Mouse (Mus musculus): ENCODE measurements at regions not wholly inside any gene's neighbourhood (a gene's known extent, or its start where the extent isn't known, plus 50 kb on each side); places are given as distances from the start of the nearest gene placed in this dataset.

DNA sequence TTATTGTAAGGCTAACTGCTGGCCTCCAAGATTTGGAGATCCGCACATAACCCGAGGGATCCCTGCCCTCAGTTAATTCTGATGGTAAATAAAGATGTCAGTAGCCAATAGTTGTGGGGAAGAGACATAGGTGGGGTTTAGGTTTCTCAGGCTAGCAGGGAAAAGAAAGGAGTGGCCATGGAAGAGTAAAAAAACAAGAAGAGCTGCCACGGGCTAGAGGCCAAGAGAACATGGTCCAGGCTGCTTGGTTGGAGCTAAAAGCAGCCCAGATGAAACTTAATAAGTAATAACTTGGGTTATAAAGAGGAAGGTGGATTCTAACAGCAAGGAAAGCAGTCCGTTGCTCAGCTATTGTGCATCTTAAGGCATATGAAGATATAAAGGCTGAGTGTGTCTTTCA lies 155.6 kb downstream of the Arrdc3 start:
- Histone ChIP-seq H3K9me3 (replicated peaks; ENCODE audit: low read length) (no peaks in the 10 kb centered on the region), H3K79me2 (replicated peaks; ENCODE audit: control insufficient read depth, extremely low read depth, insufficient read depth, poor library complexity, severe bottlenecking) (no peaks in the 10 kb centered on the region; the same call in 1 of the 2 replicates), H3K27me3 (replicated peaks) (no peaks in the 10 kb centered on the region), H3K4me1 (ENCODE audit: control insufficient read depth in 1 of 2, insufficient read depth in 2 of 2) (peaks cover 0 to 8% of the 10 kb centered on the region in 2 experiments; a peak in 1 of 4 replicates), H3K4me3 (replicated peaks in 1 of 3; ENCODE audit: low read depth in 2 of 3, low read length in 2 of 3, poor library complexity in 1 of 3) (no peak overlapping the region), H3K9ac (ENCODE audit: insufficient read depth, low read depth) (no peak overlapping the region), H3K4me2 (ENCODE audit: insufficient read depth, low read depth, poor library complexity, severe bottlenecking) (no peak overlapping the region), H3K36me3 (replicated peaks in 1 of 2; ENCODE audit: control insufficient read depth in 1 of 2, insufficient read depth in 1 of 2, low read length in 1 of 2) (no peaks in the 10 kb centered on the region), H3K27ac (ENCODE audit: insufficient read depth, low read depth) (no peak overlapping the region)
- DNase-seq (ENCODE audit: extremely low read depth), result no peak
- in situ Hi-C loops (cut with MboI; ENCODE audit: low pct_ligation_motif_present, low pct_unique_long_range_greater_than_20kb, low sequenced_read_pairs), result no loop called here
- TF ChIP-seq ZNF384 (IDR thresholded peaks at IDR 0.05; ENCODE audit: low read depth, low read length), result no peak
- no peak for TF ChIP-seq MAFK (IDR thresholded peaks at IDR 0.05; ENCODE audit: insufficient replicate concordance, low read length)
- no peak for TF ChIP-seq CHD2 (IDR thresholded peaks at IDR 0.05; ENCODE audit: low read length)
- no peak for TF ChIP-seq JUN (IDR thresholded peaks at IDR 0.05; ENCODE audit: insufficient read depth, low read depth, low read length)
- no peak for TF ChIP-seq NELFE (IDR thresholded peaks at IDR 0.05; ENCODE audit: low read depth, low read length)
- no peak for TF ChIP-seq GABPA (IDR thresholded peaks at IDR 0.05; ENCODE audit: insufficient replicate concordance, low read depth, low read length)
- no peak for TF ChIP-seq SMC3 (IDR thresholded peaks at IDR 0.05; ENCODE audit: low read depth, low read length)
- TF ChIP-seq E2F4 (IDR thresholded peaks at IDR 0.05; ENCODE audit: insufficient replicate concordance, low read depth, low read length), result no peak
- no peak for TF ChIP-seq JUND (conservative IDR thresholded peaks at IDR 0.05; ENCODE audit: low read depth, low read length)
- dilution Hi-C loops (cut with MboI; ENCODE audit: extremely low pct_ligation_motif_present, extremely low pct_unique_long_range_greater_than_20kb, low sequenced_read_pairs), result no loop called here

DNA sequence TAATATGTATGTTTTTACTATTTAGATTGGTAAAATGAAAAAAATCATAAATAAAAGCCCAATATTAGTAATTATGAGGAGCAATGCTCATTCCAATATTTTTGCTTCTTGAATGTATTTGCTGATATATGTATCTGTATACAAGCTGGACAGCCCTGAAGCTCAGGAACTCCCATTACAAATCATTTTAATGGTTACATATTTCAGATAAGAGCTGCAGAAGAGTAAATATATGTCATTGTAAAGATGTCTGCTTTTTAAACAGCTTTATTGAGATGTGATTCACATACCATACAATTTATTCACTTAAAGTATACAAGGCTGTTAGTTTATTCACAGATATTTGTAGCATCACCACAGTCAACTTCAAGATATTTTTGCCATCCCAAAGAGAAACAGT lies 157.3 kb downstream of the Arrdc3 start:
- Histone ChIP-seq H3K9me3 (replicated peaks; ENCODE audit: low read length) (no peaks in the 10 kb centered on the region), H3K27me3 (replicated peaks) (no peaks in the 10 kb centered on the region), H3K4me1 (ENCODE audit: control insufficient read depth in 1 of 2, insufficient read depth in 2 of 2) (peaks cover 0 to 8% of the 10 kb centered on the region in 2 experiments; a peak in 1 of 4 replicates), H3K4me2 (ENCODE audit: insufficient read depth, low read depth, poor library complexity, severe bottlenecking) (no peak overlapping the region), H3K27ac (ENCODE audit: insufficient read depth, low read depth) (no peak overlapping the region), H3K79me2 (replicated peaks; ENCODE audit: control insufficient read depth, extremely low read depth, insufficient read depth, poor library complexity, severe bottlenecking) (no peaks in the 10 kb centered on the region), H3K36me3 (replicated peaks in 1 of 2; ENCODE audit: control insufficient read depth in 1 of 2, insufficient read depth in 1 of 2, low read length in 1 of 2) (no peaks in the 10 kb centered on the region), H3K4me3 (replicated peaks in 1 of 3; ENCODE audit: low read depth in 2 of 3, low read length in 2 of 3, poor library complexity in 1 of 3) (no peak overlapping the region), H3K9ac (ENCODE audit: insufficient read depth, low read depth) (no peak overlapping the region)
- dilution Hi-C loops (cut with MboI; ENCODE audit: extremely low pct_ligation_motif_present, extremely low pct_unique_long_range_greater_than_20kb, low sequenced_read_pairs) (no loop called here), in situ Hi-C loops (cut with MboI; ENCODE audit: low pct_ligation_motif_present, low pct_unique_long_range_greater_than_20kb, low sequenced_read_pairs) (no loop called here)
- DNase-seq (ENCODE audit: extremely low read depth), result no peak
- TF ChIP-seq JUND (conservative IDR thresholded peaks at IDR 0.05; ENCODE audit: low read depth, low read length) (no peak), JUN (IDR thresholded peaks at IDR 0.05; ENCODE audit: insufficient read depth, low read depth, low read length) (no peak), NRF1 (IDR thresholded peaks at IDR 0.05; ENCODE audit: low read depth, low read length) (no peak), USF2 (conservative IDR thresholded peaks at IDR 0.05; ENCODE audit: low read depth, low read length) (no peak), SIN3A (IDR thresholded peaks at IDR 0.05; ENCODE audit: low read length) (no peak), ZNF384 (IDR thresholded peaks at IDR 0.05; ENCODE audit: low read depth, low read length) (no peak), MAX (IDR thresholded peaks at IDR 0.05; ENCODE audit: low read length) (no peak), MAZ (IDR thresholded peaks at IDR 0.05; ENCODE audit: low read depth, low read length) (no peak), IRF4 (IDR thresholded peaks at IDR 0.05; ENCODE audit: low read depth, low read length) (no peak), CTCF (conservative IDR thresholded peaks at IDR 0.05 in 1 of 2, IDR thresholded peaks at IDR 0.05 in 1 of 2; ENCODE audit: low read depth in 2 of 2, low read length in 2 of 2) (no peak), KAT2A (IDR thresholded peaks at IDR 0.05; ENCODE audit: insufficient replicate concordance, low read length) (no peak), E2F4 (IDR thresholded peaks at IDR 0.05; ENCODE audit: insufficient replicate concordance, low read depth, low read length) (no peak), BHLHE40 (IDR thresholded peaks at IDR 0.05; ENCODE audit: low read depth, low read length) (no peak), MEF2A (IDR thresholded peaks at IDR 0.05; ENCODE audit: borderline replicate concordance, low read depth, low read length) (no peak), CHD2 (IDR thresholded peaks at IDR 0.05; ENCODE audit: low read length) (no peak), TBP (conservative IDR thresholded peaks at IDR 0.05; ENCODE audit: low read depth, low read length) (no peak)

Measured in CH12.LX (cell line).